Mouse (Mus musculus) midbrain, embryonic 14.5 days (tissue): ENCODE measurements around the gene Rack1. TPM values are rescaled to one million over a fixed set of nuclear protein-coding genes. Genes with fewer than 3 reads are reported as not detected.
"Not testable (repeated sequence)": the region's sequence is repeated elsewhere in the genome, so short reads cannot be mapped to it uniquely, and the experiment has no call there.

ENCODE experiments used
- ATAC-seq: fragments of 200-750 bp; cut with Nextera tagmentation; 2 replicates; pipeline ENCODE4 v1.8.0; 2017; ENCODE audit warnings: moderate number of reproducible peaks, moderate library complexity; ENCODE audit not compliant: low FRiP score, low TSS enrichment
- DNase-seq: peaks from one replicate; pipeline ENCODE4 v3.0.0-alpha.2; 2015
- H3K27ac ChIP-seq: fragments of 300-500 bp; sonication (generic); replicated peaks from 2 replicates; pipeline ENCODE4 v1.5.1; 2014; ENCODE audit warnings: mild to moderate bottlenecking, low read depth, low read length, moderate library complexity
- H3K27me3 ChIP-seq: fragments of 300-500 bp; sonication (generic); 2 replicates; pipeline ENCODE4 v1.6.1; 2014; ENCODE audit warnings: low read length, control low read depth, mixed read lengths; ENCODE audit not compliant: control insufficient read depth, insufficient read depth
- H3K36me3 ChIP-seq: fragments of 300-500 bp; sonication (generic); 2 replicates; pipeline ENCODE4 v1.6.1; 2014; ENCODE audit warnings: low read length, control low read depth; ENCODE audit not compliant: control insufficient read depth, insufficient read depth
- H3K4me1 ChIP-seq: fragments of 300-500 bp; sonication (generic); 2 replicates; pipeline ENCODE4 v1.6.1; 2014; ENCODE audit warnings: mild to moderate bottlenecking, antibody characterized with exemption, low read length, control low read depth; ENCODE audit not compliant: control insufficient read depth, insufficient read depth
- H3K4me2 ChIP-seq: fragments of 300-500 bp; sonication (generic); 2 replicates; pipeline ENCODE4 v1.6.1; 2014; ENCODE audit warnings: mild to moderate bottlenecking, low read length, moderate library complexity
- H3K4me3 ChIP-seq: fragments of 300-500 bp; sonication (generic); replicated peaks from 2 replicates; pipeline ENCODE4 v1.5.1; 2014; ENCODE audit warnings: low read depth, low read length
- H3K9ac ChIP-seq: fragments of 300-500 bp; sonication (generic); replicated peaks from 2 replicates; pipeline ENCODE4 v1.6.1; 2014; ENCODE audit warnings: mild to moderate bottlenecking, low read length, moderate library complexity
- H3K9me3 ChIP-seq: fragments of 300-500 bp; sonication (generic); 2 replicates; pipeline ENCODE4 v1.6.1; 2016; ENCODE audit warnings: low read length, control low read depth, mixed read lengths; ENCODE audit not compliant: control insufficient read depth
- whole genome bisulfite sequencing: fragments of 180-500 bp; shearing (Covaris S2); extraction: QIAGEN DNeasy Blood & Tissue Kit; methylation state at CpG from one replicate; pipeline ENCODE4 v1.1.7; 2014; 5-methylcytosine and 5-hydroxymethylcytosine counted together
- polyA plus RNA-seq: library from polyadenylated mRNA; unstranded; fragments of >200 nt; fragmentation: Nextera tagmentation; extraction: Ambion mirVana; gene quantifications from 2 replicates; pipeline ENCODE4 v1.2.1, GENCODE M21; 2014

Gene Rack1
- polyA plus RNA-seq, 1 experiment from 2014 or later, result 505 TPM

DNA sequence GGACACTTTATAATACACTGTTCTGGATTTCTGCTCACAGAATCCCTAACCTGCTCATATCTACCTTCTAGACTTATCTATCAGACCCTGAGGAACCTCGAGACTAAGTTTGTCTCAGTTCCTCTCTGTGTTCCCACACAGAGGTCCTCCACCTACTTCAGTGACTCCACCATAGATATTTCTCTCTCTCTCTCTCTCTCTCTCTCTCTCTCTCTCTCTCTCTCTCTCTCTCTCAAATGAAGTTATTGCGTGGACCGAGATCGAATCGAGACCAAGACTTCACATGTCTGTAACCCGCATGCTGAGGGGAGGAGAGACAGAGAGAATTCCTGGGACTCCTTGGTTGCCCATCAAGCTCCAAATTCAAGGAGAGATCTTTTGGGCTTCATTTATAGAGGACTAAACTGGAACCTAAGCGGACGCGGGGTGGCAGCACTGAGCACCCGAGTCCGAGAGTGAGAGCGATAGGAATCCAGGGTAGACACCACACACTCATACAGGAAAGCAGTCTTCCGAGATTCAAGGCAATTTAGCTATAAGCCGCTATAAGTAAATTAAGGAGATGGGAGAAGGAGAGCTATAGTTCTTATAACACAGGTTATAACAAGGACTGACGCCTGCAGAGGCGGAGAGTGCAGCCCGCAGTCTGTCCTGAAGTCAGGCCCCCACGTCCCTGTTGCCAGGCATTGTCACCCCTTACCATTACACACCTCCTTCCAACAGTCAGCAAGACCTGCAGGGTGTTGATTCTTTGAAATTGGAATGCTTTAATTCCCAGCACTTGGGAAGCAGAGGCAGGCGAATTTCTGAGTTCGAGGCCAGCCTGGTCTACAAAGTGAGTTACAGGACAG lies 9.9 kb upstream of the Rack1 start:
- H3K27me3 ChIP-seq, result no peaks in the 10 kb centered on the region
- no peaks in the 10 kb centered on the region for H3K9me3 ChIP-seq
- H3K36me3 ChIP-seq, result no peaks in the 10 kb centered on the region
- 0 out of 2 replicates have a peak overlapping the region, but pooled peaks have one; percentile 31 for H3K9ac ChIP-seq
- 0 out of 2 replicates have a peak overlapping the region, but pooled peaks have one; percentile 13 for H3K4me3 ChIP-seq
- WGBS, result 17% methylated on average over 20 of the region's 20 CpGs
- ATAC-seq (peak; percentile 64; the same call in 1 of the 2 replicates), DNase-seq (peak; percentile 92)
- H3K4me1 ChIP-seq, result no peaks in the 10 kb centered on the region
- H3K27ac ChIP-seq, result no peak overlapping the region
- H3K4me2 ChIP-seq, result peak overlapping the region; percentile 43

DNA sequence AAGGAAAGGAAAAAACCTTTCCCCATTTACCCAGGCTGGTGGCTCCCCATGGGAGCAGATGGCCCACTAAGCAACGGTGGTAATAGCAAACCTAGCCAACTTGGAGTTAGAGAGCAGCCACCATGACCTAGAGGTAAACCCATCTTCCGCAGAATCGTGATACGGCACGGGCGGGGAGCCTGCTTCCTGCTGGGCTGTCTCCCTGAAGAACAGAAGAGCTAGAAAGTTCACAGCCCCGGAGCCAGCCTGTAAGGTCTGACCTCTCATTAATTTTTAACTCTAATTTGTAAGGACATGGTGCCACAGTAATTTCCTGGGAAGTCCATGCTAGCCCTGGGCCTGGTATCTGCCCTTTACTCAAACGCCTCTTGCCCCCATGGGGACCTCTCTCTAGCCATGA lies 9.2 kb upstream of the Rack1 start:
- no peaks in the 10 kb centered on the region for H3K9me3 ChIP-seq
- H3K9ac ChIP-seq, result no peak overlapping the region
- no peaks in the 10 kb centered on the region for H3K36me3 ChIP-seq
- H3K27ac ChIP-seq, result no peak overlapping the region
- DNase-seq (no peak), ATAC-seq (no peak)
- no peaks in the 10 kb centered on the region for H3K4me1 ChIP-seq
- no peak overlapping the region for H3K4me2 ChIP-seq
- 71% methylated on average over 8 of the region's 8 CpGs for WGBS
- H3K4me3 ChIP-seq, result no peak overlapping the region
- no peaks in the 10 kb centered on the region for H3K27me3 ChIP-seq

DNA sequence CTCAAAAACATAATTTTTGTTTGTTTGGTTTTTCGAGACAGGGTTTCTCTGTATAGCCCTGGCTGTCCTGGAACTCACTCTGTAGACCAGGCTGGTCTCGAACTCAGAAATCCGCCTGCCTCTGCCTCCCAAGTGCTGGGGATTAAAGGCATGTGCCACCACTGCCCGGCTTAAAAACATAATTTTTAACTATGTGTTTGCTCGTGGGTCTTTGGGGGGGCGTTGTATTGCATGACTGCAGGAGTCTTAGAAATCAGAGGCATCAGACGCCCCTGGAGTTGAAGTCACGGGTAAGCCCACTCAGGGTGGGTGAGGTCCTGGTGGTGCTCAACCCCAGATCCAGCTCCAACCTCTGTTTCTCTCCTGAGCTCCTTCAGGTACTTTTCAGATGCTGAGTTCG lies 8.2 kb upstream of the Rack1 start:
- H3K9ac ChIP-seq, H3K36me3 ChIP-seq, DNase-seq, H3K4me2 ChIP-seq, ATAC-seq, H3K4me1 ChIP-seq, H3K27ac ChIP-seq, H3K4me3 ChIP-seq, H3K9me3 ChIP-seq, H3K27me3 ChIP-seq: not testable (repeated sequence)
- WGBS, result 87% methylated on average over 9 of the region's 9 CpGs

DNA sequence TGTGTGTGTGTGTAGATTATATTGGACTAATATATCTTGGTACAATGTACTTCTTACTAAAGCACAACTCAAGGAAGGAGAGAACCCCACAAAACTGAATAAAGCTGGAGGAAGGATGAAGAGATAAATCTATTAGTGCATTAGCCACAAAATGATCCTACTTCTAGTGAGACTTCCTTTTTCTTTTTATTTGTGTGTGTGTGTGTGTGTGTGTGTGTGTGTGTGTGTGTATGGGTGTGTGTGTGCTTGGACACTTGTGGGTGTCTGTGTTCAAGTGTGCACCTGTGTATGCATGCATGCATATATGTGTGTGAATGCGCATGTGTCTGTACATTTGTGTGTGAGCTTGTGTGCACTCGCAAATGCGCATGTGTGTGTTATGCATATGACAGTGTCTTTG lies 6.9 kb upstream of the Rack1 start:
- DNase-seq (no peak), ATAC-seq (no peak)
- Histone ChIP-seq H3K4me1 (no peaks in the 10 kb centered on the region), H3K9me3 (no peaks in the 10 kb centered on the region), H3K36me3 (no peaks in the 10 kb centered on the region), H3K4me2 (no peak overlapping the region), H3K27me3 (no peaks in the 10 kb centered on the region), H3K4me3 (no peak overlapping the region), H3K27ac (no peak overlapping the region), H3K9ac (no peak overlapping the region)
- 97% methylated on average over 3 of the region's 3 CpGs for WGBS

DNA sequence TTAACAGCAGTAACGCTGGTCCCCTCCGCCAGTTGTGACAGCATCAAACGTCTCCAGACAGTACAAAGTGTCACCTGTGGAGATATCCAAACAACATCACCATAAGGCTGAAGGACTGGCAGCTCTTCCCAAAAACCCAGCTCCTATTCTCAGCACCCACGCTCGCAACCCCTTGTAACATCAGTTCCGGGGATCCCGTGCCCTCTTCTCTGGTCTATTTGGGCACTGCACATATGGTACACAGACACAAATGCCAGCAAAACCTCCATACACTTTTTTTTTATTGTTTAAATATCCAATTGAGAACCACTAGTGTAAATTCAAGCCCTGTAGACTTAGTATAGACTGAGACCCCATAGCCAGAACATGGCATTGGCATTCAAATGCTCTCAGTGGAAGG lies 4.9 kb upstream of the Rack1 start:
- Histone ChIP-seq H3K4me3 (no peak overlapping the region), H3K27ac (no peak overlapping the region), H3K36me3 (no peaks in the 10 kb centered on the region), H3K4me2 (no peak overlapping the region), H3K9ac (no peak overlapping the region), H3K27me3 (no peaks in the 10 kb centered on the region), H3K4me1 (peaks cover 11% of the 10 kb centered on the region), H3K9me3 (no peaks in the 10 kb centered on the region)
- DNase-seq (no peak), ATAC-seq (no peak)
- 89% methylated on average over 7 of the region's 7 CpGs for WGBS

DNA sequence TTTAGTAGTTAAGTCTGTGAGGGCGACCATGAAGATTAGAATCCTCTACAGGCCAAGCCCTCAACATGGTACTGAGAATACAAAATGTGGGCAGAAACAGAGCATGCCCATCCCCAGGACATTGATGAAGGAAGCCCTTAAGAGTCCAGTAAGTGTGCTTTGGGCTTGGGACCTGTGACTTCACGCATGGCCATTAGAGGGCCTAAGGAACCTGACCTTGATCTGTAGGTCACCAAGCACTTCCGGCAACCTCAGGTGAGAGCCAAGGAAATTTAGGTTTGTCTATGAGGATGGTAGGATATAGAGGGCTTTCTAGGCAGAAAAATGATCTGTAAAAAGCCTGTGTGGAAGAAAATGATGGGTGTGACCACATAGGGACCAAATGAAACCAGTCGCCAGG lies 3.8 kb upstream of the Rack1 start:
- H3K27me3 ChIP-seq, result no peaks in the 10 kb centered on the region
- no peak for ATAC-seq
- no peak overlapping the region for H3K27ac ChIP-seq
- H3K9me3 ChIP-seq, result no peaks in the 10 kb centered on the region
- no peaks in the 10 kb centered on the region for H3K36me3 ChIP-seq
- no peak overlapping the region for H3K4me3 ChIP-seq
- 81% methylated on average over 4 of the region's 4 CpGs for WGBS
- DNase-seq, result no peak
- H3K4me2 ChIP-seq, result no peak overlapping the region
- H3K9ac ChIP-seq, result no peak overlapping the region
- H3K4me1 ChIP-seq, result peaks cover 14% of the 10 kb centered on the region

DNA sequence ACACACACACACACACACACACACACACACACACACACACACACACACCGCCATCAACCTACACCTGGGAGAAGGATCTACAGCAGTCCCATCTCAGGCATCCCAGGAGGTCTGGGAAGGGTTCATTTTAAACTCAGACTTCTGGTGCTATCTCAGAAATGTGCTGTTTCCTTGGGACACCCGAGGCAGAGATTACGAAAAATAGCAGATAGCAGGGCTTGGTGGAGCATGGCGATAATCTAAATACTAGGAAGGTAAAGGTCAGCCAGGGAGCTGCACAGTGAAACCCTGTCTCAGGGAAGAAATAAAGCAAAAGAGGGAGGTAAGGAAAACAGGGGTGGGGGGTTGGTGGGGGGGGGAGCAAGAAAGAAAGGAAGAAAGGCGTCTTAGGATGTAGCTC lies 2.8 kb upstream of the Rack1 start:
- H3K27me3 ChIP-seq, result no peaks in the 10 kb centered on the region
- DNase-seq (no peak), ATAC-seq (no peak)
- WGBS, result 87% methylated on average over 5 of the region's 5 CpGs
- no peak overlapping the region for H3K9ac ChIP-seq
- H3K4me1 ChIP-seq, result peaks cover 24% of the 10 kb centered on the region
- H3K4me3 ChIP-seq, result no peak overlapping the region
- peaks cover 8% of the 10 kb centered on the region for H3K36me3 ChIP-seq
- no peaks in the 10 kb centered on the region for H3K9me3 ChIP-seq
- no peak overlapping the region for H3K4me2 ChIP-seq
- no peak overlapping the region for H3K27ac ChIP-seq

DNA sequence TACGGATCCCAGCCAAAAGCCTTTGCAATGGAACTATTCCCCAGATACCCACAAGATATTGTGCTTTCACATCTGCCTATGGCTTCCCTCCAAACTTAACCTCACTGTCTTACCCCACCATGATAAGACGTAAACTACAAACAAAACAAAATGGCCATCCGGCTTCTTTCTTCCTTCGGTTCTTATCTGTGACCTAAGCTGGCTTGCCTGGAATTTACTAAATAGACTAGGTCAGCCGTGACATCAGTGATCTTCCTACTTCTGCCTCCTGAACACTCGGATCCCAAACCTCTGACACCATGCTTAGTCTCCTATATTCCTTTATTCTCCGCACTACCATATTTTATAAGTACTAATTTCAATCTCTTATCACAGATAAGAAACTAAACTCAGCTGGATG lies 1.8 kb upstream of the Rack1 start:
- H3K27ac ChIP-seq, result no peak overlapping the region
- DNase-seq (no peak), ATAC-seq (no peak)
- no peaks in the 10 kb centered on the region for H3K9me3 ChIP-seq
- H3K4me3 ChIP-seq, result no peak overlapping the region
- H3K9ac ChIP-seq, result no peak overlapping the region; the same call in 1 of the 2 replicates
- WGBS, result 72% methylated on average over 7 of the region's 7 CpGs
- peak overlapping the region; percentile 81 for H3K4me2 ChIP-seq
- H3K4me1 ChIP-seq, result peaks cover 26% of the 10 kb centered on the region
- H3K36me3 ChIP-seq, result peaks cover 18% of the 10 kb centered on the region
- no peaks in the 10 kb centered on the region for H3K27me3 ChIP-seq
